Mouse (Mus musculus) cerebellum, postnatal 4 days (tissue): ENCODE results near the gene Kntc1.

Experiments used
- DNase-seq, 2 experiments: peaks; one replicate each; pipeline ENCODE4 v3.0.0; 2022; ENCODE audit warnings: low spot score in 2 of 2, mixed read lengths in 1 of 2

The Kntc1 gene

DNA sequence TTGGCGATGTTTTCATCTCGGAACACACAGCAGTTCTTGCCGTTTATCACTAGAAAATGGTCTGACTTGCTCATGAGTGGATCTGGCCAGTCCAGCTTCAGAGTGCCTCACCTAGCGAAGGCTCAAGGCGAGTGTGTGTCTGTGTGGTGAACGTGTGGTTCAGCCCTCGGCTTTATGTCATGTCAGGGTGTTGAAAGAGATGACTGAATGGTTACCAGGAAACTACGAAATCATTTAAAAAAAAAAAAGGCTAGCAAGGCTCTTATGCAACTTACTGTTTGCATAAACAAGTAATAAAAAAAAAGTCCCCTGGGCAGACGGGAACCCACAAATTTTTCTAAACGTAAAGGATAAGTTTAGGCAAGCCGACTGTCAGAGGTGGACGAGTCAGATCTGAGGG is 115.8 kb downstream of the Kntc1 start, which contains the start of gene Hcar2:
Gene Hcar2, minus strand, starts transcription at position 135 of the 400 bp plus-strand sequence.
- no peak for DNase-seq

DNA sequence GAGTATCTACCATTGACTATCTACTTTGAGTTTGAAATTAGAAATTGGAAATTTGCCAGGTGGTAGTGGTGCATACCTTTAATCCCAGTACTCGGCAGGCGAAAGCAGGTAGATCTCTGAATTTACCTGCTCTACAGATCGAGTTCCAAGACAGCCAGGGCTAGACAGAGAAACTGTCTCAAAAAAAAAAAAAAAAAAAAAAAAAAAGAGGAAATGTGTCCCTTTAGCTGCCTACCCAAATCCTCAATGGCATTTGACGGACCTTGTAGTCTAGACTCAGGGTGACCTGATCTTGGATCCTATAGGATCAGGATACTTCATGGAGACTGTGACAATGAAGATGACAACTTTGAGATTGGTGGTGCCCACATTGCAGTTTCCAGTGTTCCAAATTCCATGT is 116.9 kb downstream of the Kntc1 start:
- no peak for DNase-seq

DNA sequence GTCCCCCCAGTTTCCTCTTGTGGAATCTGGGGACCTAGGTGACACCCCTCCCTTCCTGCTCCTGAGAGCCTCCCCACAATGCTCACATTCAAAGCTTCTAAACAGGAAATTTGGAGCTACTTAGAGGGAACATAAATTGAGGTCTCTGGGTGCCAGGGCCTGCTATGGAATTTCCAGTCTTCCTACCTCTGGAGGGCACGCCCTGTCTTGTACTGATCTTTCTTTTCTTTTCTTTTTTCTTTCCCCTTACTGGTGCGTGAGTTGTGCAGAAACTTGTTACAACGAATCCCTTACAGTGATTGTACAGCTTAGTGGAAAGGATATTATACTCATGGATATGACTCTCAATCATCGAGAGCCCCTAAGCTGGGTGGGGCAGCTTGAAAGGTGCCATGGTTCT is 120.1 kb downstream of the Kntc1 start:
- DNase-seq: no peak
